Mouse (Mus musculus) liver, embryonic 14.5 days (tissue): ENCODE measurements around the gene Slc38a6.

Experiments
- CTCF ChIP-seq: IDR thresholded peaks from 2 replicates; pipeline ENCODE4 v1.5.1; 2016; ENCODE audit warnings: antibody characterized with exemption, low read depth, control low read depth
- EP300 ChIP-seq: IDR thresholded peaks from 2 replicates; pipeline ENCODE4 v1.6.1; 2016; ENCODE audit warnings: antibody characterized with exemption, low read depth

GRCm38 (mm10) chr12:73288626-73289025 lies 2.0 kb downstream of the Slc38a6 start:
- TF ChIP-seq CTCF (no peak), EP300 (no peak)
